Mouse (Mus musculus) adrenal gland, adult (tissue): ENCODE measurements around the gene Lmo7.

Source experiments
- DNase-seq, 2 experiments: peaks; one replicate each; pipeline ENCODE4 v3.0.0; 2022 to 2023; ENCODE audit warnings: low spot score in 1 of 2; ENCODE audit not compliant: inconsistent age in 2 of 2

The Lmo7 gene

DNA sequence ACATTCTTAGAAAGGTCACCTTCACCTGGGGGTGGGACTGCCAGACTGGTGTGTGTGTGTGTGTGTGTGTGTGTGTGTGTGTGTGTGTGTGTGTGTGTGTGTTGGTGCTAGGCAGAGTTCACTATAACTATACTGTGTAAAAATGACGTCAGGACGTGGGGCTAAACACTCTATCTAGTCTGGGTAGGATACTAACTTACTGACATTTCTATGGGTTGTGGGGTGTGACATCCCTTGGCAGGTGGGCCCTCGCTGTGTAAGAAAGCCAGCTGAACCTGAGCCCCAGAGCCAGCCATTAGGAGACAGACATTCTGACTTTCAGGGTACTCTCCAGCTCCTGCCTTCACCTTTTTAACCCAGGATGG, 47.4 kb downstream of the Lmo7 start:
- no peak for DNase-seq

DNA sequence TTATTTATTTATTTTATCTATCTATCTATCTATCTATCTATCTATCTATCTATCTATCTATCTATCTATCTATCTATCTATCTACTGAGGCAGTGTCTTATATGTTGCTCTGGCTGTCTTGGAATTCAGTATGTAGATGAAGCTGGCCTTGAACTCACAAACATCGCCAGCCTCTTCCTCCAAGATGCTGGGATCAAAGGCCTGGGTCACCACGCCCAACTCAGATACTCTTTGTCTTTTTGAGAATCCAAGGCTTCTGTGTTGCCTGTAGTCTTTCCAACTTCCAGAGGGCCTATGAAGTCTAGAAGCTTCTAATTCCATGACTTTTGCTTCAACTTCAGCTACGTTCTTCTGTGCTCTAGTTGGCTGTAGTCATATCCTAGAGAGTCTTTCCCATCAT, 48.7 kb downstream of the Lmo7 start:
- DNase-seq: no peak

DNA sequence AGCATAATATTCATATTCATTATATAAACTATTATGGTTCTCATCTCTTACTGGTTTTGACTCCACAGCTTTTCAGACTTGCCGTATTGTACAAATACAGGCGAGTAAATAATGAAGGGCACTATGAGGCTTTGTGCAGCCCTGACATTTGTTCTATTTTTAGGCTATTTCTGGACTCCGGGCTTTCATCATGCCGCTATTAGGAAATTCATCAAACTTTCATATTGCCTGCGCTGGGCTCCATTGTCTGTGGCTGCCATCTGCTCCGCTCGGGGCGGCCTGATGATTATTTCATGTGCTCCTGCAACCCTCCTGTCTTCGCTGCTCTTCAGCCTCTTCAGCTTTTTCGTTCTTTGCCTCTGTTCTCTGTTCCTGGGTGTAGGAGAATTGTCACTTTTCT, 50.3 kb downstream of the Lmo7 start:
- peak; percentile 20 to 75 for DNase-seq

DNA sequence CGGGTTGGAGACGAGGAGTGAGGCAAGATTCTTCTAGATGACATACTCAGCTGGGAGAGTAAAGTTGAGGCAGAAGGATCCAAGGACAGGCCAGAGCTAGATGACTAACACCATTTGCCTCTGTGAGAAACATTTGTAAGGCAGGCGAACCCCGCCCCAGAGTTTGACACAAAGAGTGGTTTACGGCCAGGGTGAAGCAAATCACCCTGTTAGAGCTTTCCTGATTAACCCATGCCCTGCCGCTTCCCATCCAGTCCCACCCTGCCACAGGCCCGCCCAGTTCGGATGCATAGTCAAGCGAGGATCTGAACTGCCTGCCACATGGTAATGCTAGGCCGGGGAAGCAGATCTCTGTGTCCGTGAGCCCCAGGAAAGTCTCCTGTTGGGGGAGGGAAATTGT, 51.5 kb downstream of the Lmo7 start:
- DNase-seq: peak in 1 of 2 experiments; percentile 47

DNA sequence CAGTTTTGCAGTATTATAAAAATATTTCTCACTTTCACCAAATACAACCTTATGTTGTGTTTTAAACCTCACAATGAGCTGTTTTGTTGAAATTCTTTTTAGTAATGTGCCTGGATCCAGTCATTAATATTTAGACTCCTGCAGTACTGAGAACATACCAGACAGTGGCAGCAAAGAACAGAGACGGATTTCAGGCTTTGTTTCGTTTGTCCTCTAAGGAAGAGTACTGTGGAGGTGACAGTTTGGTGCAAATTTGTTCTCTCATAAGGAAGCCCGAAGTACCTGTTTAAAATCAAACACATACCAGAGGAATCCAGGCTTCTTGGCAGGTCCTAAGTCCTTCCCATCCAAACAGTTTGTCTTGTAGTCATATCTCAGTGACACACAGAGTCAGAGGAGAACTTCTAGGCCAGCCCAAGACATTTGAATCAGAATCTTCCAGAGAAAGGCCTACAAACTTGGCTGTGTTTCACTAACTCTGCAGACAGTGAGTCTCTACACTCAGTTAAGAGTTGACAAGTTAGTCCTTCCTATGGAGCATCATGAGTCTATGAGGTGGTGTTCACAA, 52.3 kb downstream of the Lmo7 start:
- peak in 1 of 2 experiments; percentile 80 for DNase-seq

DNA sequence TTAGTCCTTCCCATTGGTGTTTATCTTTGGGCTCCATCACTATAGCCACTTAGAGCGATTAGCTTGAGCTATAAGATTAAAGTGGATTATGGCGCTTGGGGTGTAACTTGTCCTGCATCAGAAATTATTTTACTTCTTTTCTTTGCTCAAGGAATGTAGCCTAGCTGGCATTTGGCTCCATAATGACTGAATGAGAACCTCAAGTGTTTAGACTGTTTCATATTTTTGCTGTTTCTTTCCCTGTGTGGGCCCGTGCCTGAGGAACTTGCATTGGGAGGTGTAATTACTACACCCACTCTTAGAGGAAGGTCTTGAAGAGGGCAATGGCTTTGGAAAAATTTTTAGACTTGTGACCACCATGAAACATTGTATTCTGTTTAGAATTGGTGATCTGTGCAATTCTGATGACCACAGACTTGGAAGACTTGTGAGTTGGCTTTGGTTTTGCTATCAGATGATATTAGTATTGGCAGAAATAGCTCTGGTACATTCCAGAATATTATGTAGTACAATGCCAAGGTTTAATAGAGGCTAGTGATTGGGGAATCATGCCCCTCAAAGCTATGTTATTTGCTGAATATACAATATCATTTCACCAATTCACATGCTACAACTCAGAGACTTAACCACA, 54.7 kb downstream of the Lmo7 start:
- DNase-seq: no peak

DNA sequence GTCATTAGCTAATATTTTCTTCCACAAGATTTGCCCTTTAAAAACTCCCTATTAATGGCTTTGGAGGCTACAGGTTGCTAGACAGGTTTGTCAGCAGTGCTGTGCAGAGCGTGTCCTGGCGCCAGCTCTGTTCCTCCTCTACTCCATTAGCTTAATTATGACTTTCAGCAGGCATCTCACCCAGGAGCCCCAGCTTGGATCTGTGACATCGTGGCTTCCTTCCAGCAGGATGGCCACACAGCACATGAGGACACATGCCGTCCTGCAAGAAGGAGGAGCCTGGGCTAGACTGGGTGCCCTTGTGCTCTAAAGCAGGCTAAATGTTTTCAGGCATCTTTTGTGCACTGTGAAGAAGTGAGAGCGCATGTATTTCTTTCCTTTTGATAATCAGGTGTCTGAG, 58.1 kb downstream of the Lmo7 start:
- DNase-seq: peak; percentile 18 to 51

DNA sequence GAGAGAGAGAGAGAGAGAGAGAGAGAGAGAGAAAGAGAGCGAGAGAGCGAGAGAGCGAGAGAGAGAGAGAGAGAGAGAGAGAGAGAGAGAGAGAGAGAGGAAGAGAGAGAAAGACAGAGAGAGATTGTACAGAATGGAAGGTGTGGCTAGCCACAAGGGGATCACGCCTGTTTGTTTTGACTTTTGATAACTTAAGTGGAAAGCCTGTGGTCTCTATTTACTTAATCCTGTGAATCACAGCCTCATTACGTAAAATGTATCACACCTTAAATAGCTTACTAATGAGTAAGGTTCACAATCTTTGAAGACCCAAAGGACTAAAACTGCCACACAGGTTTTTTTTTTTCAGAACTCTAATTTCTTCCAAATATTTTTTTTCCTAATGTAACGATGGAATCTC, 58.7 kb downstream of the Lmo7 start:
- no peak for DNase-seq

DNA sequence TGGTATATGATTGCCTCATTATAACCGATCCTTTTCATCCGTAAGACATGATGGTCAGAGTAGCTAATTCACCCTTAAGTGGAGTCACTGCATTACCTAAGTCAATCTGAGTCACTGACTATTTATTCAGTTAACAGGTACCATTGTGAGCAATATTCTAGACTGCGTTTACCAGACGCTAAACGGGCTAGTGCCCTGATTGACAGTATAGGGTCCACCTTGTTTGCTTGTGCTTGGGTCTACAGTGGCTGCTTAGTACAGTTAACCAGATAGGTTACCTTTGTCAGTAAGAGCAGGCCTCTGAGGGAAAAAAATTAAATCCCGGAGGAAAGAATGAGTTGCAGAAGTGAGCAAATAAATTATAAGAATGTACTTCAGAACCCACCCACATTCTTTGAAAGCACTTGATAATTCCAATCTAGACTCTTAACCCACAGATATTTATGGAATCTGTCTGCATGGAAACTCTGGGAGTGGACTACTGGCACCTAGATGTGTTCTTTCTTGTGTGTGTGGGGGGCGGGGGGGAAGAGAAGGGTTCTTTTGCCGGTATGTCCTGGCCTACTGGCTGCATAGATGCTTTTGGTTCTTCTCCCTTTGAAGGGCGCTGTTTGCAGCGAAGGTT, 64.9 kb downstream of the Lmo7 start:
- DNase-seq: no peak

DNA sequence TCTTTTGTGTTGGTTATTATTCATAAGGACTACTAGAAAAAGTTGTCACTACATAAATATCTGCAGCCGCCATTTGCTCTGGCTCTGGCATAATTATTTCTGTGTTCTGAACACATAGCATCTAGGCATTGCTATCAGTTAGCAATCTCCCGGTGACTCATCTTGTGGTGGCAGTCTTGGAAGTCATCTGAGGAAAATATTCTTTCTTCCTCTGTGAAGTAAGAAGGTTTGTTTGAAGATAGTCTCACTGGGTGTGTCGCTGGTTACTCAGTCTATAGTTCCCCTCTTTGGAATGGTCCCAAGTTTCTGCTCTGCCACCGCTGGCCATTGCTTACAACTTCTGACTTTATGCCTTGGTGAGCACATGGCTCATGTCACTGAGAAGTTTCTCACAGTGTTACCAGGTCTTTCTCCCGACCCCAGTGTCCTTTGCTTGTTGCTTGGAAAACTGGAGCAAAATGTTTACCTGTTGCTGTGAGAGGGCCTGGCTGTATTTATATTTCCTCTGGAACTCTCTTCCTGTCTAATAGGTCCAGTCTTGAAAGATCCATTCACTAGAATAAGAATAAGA, 68.3 kb downstream of the Lmo7 start:
- no peak for DNase-seq

DNA sequence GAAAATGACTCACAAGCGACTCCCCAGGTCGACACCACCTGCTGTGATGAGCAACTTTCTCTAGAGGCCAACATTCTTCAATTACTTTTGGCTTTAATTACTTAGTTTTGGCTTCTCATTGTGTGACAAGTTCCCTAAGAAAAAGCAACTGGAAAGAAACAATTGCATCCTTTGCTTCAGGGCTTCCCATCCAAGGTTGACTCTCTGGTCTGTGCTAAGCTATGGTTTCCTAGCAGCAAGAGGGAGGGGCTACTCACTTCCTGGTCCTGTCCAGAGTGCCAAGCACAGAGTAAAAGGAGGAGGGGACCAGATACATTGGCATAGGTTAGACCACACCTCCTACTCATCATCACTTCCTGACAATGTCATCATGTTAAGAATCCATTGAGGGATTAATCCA, 69.0 kb downstream of the Lmo7 start:
- no peak for DNase-seq

DNA sequence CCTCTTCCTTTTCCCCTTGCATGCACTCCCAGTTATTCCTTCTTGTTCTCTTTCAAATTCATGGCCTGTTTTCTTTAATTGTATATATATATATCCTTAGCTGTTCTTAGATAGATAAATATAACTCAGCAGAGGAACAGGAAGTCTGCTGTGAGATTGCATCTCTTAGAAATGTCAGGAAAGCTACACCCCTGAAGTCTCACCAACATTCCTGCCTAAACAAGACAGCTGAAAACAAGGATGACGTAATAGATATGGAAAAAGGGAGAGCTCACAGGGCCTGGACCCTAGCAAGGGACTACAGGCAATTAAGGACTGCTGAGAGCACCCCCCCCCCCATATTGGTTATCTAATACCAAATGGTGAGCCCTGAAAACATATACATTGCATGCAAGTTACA, 71.9 kb downstream of the Lmo7 start:
- no peak for DNase-seq

DNA sequence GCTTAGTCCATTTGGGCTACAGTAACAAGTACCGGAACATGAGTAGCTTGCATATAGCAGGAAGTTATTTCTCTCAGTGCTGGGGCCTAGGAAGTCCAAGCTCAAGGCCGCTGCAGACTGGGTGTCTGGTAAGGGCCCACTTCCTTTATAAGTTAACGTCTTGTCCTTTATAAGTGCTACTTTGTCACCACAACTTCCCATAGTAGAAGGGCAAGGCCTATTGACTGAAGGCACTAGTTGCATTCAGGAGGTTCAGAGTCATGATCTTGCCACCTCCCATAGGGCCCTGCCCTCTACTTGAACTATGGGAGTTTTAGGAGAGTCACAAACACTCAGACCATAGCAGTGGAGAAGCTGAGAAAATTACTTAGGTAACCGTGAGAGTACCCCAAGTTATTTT, 74.4 kb downstream of the Lmo7 start:
- DNase-seq: no peak

DNA sequence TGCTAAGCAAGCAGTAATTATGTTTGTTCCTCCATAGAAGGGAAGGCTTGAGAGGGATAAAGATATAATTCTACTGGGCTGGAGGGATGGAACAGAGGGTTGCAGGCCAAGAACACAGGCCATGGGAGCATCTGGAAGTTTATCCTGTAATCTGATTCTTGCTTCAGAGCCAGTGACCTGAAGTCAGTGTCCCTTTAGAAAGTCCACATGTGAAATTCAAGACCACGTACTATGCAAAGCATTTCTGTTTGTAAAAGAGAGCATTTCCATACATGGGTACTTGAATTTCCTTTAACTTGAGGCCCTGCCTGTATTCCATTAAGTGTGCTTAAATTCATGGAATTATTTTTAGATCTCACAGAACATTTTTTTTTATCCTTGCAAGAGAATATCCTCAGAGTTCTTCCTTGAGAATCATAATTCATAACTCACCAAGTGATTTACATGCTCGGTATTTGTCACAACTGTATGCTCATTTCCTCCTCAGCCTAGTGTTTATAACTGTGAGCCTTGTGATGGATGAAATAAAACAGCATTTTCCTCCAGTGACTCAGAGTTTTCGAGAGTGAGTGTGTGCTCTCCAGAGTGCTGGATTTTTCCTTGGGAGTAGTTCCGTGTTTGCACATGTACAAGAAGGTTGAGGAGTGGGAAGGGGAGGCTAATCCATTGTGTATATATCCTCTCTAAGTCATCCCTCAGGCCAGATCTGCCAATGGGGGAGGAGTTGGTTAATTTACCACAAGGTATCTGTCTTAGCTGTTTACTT, 75.0 kb downstream of the Lmo7 start:
- DNase-seq: no peak

DNA sequence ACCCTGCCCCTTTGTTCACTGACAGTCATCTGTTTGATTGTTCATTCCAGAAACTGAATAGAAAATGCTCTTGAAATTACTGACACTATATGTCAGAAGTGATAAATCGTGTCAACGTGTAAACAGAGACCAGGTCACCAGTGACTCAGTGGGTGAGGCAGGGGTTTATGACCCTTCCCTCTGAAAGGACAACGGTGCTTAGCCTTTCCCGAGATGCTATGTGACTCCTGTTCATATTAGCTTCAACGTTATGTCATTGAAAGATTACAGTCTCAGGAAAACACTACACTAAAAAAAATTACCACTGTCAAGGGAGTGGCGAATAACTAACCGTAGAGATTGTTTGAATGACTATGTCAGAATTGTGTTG, 75.6 kb downstream of the Lmo7 start:
- no peak for DNase-seq

DNA sequence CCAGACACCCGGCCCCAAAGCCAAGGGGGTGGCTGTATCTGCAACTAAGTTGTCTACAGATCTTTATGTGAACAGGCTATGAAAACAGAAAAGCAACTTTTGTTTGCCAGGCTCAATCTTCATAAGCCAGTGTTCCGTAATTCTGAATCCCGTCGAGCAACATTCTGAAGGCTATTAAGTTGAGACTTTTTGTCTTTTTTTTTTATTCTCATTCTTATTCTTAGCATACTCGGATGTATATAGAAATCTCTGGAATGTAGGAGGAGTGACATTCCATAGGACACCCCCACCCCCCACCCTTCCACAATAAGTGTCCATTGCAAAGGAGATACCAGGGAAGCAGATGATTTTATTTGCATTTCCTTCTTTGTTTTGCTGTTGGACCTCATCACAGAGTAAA, 76.3 kb downstream of the Lmo7 start:
- DNase-seq: no peak

DNA sequence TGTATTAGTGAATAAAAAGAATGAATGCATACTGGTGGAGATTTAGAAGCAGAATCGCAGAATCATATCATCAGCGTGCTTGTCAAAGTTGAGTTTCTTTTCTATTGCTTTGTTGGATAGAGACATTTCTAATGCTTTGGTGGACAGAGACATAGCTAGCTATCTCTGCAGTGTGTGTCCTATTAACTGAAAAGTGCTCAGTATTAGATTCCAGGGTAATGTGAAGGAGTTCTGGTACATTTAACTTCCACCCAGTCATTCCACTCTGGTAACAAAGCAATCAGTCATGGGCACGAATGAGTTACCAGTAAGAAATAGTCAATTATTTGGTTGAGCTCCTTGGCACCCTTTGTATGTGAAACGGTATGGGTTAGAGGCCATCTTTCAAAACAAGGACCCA, 76.8 kb downstream of the Lmo7 start:
- no peak for DNase-seq

DNA sequence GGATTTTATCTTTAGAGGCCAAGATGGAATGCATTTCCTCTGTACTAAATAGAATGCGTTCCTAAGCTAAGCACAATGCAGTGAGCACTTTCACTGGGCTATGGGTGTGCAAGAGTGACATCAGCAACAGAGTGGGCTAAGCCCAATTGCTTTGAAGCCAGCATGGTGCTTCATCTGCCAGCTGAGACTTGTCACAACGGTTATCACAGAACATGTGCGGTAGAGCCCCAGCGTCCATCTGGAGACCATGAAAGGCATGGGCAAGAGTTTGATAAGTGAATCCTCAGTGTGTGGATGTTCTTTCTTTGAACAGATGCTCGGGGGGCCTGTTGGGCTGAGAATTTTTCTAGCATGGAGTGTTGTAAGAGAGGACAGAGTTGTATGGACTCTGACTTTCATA, 86.7 kb downstream of the Lmo7 start:
- DNase-seq: no peak

DNA sequence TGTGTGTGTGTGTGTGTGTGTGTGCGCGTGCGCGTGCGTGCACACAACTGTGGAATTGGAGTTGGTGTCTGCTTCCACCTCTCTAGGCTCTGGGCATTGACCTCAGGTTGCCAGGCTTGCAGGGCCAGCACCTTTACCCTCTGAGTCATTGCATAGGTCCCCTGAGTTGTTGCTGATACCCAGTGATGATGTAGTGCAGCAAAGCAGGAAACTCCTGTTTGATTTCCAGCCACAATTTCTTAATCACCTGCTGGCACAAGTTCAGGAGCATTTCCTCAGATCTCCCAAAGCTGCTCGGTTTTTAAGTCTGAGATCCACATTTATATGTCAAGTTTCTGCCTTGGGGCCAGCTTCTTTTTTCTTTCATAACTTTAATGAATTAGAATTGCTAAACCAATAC, 92.6 kb downstream of the Lmo7 start:
- DNase-seq: peak in 1 of 2 experiments; percentile 41

DNA sequence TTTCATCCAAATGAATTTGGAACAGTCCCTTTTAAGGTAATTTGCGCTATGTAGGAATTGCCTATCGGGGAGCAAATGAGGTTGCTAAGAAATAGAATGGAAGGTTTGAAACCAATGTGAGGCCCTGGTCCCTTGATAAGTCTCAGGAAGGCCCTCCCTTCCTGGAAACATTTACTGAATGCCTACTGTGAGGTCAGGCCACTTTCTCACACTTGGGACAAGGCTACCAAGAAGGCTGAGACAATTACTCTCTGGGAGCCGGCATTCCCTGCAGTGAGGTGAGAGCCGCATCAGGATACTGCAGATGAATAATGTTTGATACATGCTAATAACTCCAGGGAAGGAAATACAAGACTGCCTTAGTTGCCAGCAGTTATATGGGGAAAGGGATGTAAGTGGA, 93.1 kb downstream of the Lmo7 start:
- no peak for DNase-seq

DNA sequence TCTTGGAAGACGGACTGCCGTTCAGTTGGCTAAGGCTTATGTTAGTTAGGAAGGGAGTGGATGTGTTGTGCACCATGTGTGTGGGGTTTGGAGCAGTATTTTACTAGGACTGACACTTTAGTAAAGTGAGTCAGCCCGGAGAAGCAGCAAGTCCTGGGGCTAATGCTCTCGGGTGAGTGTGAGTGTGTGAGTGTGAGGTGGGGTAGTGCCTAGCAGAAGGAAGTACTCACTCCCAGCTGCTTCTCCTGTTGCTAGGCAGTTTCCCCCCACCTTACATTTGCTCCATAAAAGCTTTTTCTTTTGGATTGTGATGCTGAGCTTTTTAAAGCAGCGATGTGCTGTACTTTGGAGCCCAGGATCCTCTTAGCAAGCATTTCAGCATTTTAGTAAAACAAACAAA, 99.9 kb downstream of the Lmo7 start:
- no peak for DNase-seq

DNA sequence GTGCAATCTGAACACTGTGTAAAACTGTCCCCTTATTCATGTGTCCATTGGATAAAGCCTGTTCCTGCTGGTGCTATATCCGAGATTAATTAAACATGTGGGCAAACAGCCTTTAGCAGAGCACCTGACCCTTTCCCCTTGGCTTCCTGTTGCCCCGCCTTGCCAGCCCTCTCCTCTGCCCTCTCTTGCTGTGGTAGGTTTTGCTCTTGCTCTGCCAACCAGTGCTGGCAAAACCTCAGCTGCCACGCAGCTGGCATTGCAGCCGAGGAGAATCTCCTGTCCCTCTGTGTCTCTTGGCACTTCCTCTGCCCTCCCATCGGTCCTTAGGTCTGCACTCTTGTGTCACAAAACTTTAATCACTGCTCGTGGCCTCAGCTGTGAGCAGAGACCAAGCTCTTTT, 100.4 kb downstream of the Lmo7 start:
- no peak for DNase-seq
